Mouse (Mus musculus) layer of hippocampus, adult 18-20 months (tissue): ENCODE data around the gene Kcne4. TPM values are rescaled to one million over a fixed set of nuclear protein-coding genes. Genes with fewer than 3 reads are reported as not detected.
"Not testable (repeated sequence)": the region's sequence is repeated elsewhere in the genome, so short reads cannot be mapped to it uniquely, and the experiment has no call there.

ENCODE experiments used
- DNase-seq, 2 experiments: peaks; one replicate each; pipeline ENCODE4 v3.0.0; 2022; ENCODE audit warnings: low spot score in 2 of 2
- long read RNA-seq: library from polyadenylated mRNA; stranded (forward); transcript quantifications from one replicate; pipeline ENCODE4 v2.0.0, GENCODE M21; 2021
- total RNA-seq, 2 experiments: library from RNA; stranded (reverse); gene quantifications; 2 replicates each; pipeline ENCODE4 v1.2.3; 2021

The Kcne4 gene
- total RNA-seq = under 1 TPM; 0.84 to 0.87 TPM
- long read RNA-seq, partial matches to known transcripts = 0 of 1 reads
- long read RNA-seq, other reads (novel, unspliced or antisense) = 0 of 1 reads

- DNase-seq = no peak
These were observed at the start of gene Kcne4 for GRCm38 (mm10) chr1:78816639-78817038. Kcne4 (plus strand) TSS chr1:78816758.

GRCm38 (mm10) chr1:78781899-78782298 is 34.7 kb upstream of the Kcne4 start:
- DNase-seq = no peak

GRCm38 (mm10) chr1:78784936-78785335 is 31.6 kb upstream of the Kcne4 start:
- not testable (repeated sequence) for DNase-seq

GRCm38 (mm10) chr1:78789744-78790143 is 26.8 kb upstream of the Kcne4 start:
- DNase-seq = peak in 1 of 2 experiments; percentile 21

- DNase-seq = no peak
These were observed 9.1 kb upstream of the Kcne4 start for GRCm38 (mm10) chr1:78807428-78807827.

- DNase-seq = no peak
These were observed 6.7 kb upstream of the Kcne4 start for GRCm38 (mm10) chr1:78809819-78810218.

- no peak for DNase-seq
These were observed 5.7 kb upstream of the Kcne4 start for GRCm38 (mm10) chr1:78810904-78811303.

- no peak for DNase-seq
These were observed 4.5 kb upstream of the Kcne4 start for GRCm38 (mm10) chr1:78811975-78812490.

- no peak for DNase-seq
These were observed 1.2 kb downstream of the Kcne4 start for GRCm38 (mm10) chr1:78817756-78818155.

- DNase-seq = no peak
These were observed 2.3 kb downstream of the Kcne4 start for GRCm38 (mm10) chr1:78818630-78819526.

- DNase-seq = no peak
These were observed 3.0 kb downstream of the Kcne4 start for GRCm38 (mm10) chr1:78819592-78819991.

GRCm38 (mm10) chr1:78820176-78820575 is 3.6 kb downstream of the Kcne4 start:
- DNase-seq = no peak

GRCm38 (mm10) chr1:78821111-78821510 is 4.6 kb downstream of the Kcne4 start:
- no peak for DNase-seq

- no peak for DNase-seq
These were observed 5.3 kb downstream of the Kcne4 start for GRCm38 (mm10) chr1:78821733-78822430.

GRCm38 (mm10) chr1:78825246-78825645 is 8.7 kb downstream of the Kcne4 start:
- DNase-seq = no peak

- DNase-seq = no peak
These were observed 21.9 kb downstream of the Kcne4 start for GRCm38 (mm10) chr1:78838468-78838867.

- DNase-seq = no peak
These were observed 24.2 kb downstream of the Kcne4 start for GRCm38 (mm10) chr1:78840769-78841168.

GRCm38 (mm10) chr1:78845661-78846060 is 29.1 kb downstream of the Kcne4 start:
- no peak for DNase-seq

GRCm38 (mm10) chr1:78846471-78846870 is 29.9 kb downstream of the Kcne4 start:
- DNase-seq = peak in 1 of 2 experiments; percentile 55

- peak in 1 of 2 experiments; percentile 22 for DNase-seq
These were observed 36.0 kb downstream of the Kcne4 start for GRCm38 (mm10) chr1:78852408-78853093.

GRCm38 (mm10) chr1:78853094-78853445 is 36.5 kb downstream of the Kcne4 start:
- DNase-seq = no peak
